Mouse (Mus musculus): Measurements from ENCODE around the gene Pspn.
A peak's percentile ranks its signal among the peaks of the same experiment; 100 is the strongest.

Pspn gene

DNA sequence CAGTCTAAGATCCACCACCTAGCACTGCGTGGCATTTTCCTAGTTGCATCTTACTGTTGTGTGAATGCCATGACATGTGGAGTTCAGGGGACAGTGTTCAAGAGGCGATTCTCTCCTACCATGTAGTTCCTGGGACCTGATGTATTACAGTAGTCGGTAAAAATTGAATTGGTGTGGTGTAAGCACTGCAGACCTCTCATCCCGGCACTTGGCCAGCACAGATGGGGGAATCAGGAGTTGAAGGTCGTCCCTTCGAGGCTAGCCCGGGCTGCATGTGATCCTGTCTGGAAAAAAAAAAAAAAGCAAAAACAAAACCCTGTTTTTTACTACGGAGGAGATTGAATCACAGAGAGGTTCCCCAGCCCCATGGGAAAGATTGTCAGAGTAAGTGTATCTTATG is 4.8 kb downstream of the Pspn start:
- DNase-seq = no peak

DNA sequence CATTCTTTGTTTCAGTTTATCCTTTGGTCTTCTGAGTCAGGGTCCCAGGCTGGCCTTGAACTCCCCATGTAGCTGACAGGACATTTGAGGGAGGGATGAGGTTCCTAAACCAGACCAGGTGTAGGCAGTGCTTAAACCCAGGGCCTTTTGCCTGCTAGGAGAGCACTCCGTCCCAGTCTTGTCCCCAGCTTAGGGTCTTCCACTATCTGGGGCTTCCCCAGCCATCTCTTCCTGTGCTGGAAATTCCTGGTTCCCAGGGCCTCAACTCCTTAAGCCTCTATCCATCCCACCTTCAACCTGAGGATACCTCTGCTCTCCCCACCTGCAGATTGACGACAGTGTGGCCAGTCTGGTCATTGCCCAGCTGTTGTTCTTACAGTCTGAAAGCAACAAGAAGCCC is 8.9 kb downstream of the Pspn start:
- no peak for DNase-seq

DNA sequence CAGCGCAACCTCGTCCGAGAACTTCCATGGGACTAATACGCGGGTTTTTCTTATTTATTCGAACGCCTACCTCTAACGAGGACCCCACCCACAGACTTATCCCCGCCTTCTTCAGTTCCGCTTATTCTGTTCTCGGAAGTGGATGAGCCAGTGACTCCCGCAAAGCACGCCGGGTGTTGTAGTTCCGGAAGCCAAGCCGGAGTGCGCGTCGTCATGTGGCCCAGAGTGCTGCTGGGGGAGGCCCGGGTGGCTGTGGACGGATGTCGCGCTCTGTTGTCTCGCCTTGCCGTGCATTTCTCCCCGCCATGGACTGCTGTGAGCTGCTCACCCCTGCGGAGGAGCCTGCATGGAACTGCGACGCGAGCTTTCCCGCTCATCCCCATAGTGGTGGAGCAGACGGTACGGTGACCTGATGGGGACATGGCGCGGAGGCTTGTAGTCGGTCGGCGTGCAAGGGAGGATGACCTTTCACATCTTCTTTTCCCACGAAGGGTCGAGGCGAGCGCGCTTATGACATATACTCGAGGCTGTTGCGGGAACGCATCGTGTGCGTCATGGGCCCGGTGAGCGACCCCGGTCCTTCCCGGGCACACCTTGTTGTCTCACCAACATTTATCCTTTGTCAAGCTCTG is 9.6 kb downstream of the Pspn start, which contains the start of gene Clpp:
Clpp (plus strand) TSS at position 191 of the 632 bp plus-strand sequence.
- peak; percentile 96 for DNase-seq

DNA sequence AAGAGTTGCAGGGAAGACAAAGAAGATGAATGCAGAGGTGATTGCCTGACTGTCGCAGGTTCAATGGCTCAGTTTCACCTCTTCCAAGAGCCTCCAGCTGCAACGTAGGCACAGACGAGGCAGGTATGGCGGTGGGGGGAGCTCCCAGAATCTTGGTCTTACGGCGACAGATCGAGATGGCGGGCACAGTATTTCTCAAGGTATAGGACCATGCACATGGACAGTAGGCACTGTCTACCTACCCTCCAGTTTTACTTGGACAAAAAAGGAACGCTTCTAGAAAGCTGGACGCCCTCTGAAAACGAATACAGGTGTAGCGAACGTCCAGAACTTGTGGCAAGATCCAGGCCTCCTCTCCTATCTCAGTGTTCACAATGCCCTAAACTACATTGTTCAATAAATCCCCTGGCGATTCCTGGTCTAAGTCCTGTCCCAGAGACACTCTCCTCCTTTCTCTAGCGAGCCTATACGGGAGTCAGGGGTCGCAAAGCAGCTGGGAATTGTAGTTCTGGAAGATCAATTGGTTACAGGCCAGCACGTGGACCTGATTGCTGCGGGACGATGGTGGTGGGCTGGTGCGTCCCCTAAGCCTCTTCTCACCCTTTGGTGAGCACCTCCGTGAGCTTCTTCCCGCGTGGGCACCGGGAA is 10.2 kb downstream of the Pspn start:
- no peak for DNase-seq

DNA sequence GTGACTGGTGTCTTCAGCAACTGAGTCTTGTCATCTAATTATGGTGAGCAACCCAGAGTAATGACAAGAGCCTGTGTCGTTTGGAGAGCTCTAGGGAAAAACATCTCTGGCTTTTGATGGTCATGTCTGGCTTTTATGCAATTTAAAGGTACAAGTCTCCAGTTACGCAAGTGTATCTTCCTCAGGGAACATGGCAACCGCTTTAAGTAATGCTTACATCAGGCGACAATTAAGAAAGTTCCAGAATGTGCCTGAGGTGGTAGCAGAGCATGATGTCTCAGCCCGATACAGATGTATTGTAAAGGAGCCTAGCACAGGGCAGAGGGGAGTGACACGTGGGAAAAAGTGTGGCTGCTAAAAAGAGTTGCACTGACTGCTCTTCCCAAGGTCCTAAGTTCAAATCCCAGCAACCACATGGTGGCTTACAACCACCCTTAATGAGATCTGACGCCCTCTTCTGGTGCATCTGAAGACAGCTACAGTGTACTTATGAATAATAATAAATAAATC is 10.8 kb downstream of the Pspn start:
- DNase-seq = no peak

DNA sequence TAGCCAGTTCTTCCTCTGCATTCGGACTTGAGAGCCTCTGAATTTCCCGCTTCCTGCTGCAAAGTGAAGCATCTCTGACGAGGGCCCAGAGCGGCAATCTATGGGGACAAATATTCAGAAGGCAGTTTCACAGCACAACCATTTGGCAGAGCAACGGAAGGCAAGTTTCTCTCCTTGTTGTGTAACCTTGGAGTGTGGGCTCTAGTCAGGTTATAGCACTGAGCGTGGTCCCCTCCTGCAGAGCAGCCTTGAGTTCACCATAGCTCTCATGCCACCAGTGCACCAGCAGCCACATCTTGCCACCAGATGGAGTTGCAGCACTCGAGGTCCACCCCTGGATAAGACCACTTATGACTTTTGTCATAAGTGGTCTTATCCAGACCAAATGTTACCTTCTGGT is 11.4 kb downstream of the Pspn start:
- no peak for DNase-seq

DNA sequence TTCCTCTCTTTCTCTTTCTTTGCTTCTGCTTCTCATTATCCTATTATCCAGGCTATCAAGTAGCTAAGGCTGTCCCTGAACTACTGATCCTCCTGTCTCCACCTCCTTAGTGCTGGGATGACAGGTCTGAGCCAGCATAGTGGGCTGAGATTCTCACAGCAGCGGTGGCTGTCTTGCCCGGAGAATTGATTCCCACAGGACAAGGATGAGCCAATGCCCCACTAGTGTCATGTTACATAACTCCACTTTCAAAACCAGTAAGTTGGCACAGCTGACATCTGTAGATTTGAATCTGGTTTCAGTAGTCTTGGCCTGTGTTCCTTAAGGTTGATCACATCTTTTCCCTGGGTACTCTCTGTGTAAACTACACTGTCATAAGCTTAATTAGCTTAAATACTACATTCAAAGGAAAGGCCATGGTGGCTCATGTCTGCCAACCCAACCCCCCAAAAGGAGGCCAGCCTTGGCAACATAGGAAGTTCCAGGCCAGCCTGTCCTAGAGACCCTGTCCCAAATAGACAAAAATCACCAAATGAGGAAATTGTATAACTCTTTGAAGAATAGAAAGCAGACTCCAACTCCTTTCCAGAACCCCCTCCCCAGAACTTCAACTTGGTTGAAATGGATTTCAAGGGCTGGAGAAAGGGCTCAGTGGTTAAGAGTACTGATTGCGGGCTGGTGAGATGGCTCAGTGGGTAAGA is 13.6 kb downstream of the Pspn start:
- DNase-seq = no peak

DNA sequence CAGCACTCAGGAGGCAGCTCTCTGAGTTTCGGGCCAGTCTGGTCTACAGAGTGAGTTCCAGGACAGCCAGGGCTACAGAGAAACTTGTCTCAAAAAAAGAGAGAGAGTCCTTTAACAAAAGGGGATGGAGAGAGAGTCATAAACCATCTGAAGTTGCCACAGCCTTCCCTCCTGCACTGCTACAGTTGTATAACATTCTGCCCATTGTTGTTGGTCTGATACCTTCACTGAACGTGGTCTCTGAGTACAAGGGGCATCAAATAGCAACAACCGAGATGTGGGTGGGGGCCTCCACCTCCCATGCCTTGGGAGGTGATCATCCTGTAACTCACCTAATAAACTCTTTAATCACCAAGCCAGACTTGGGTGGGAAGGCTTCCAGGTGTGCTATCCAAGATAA is 14.2 kb downstream of the Pspn start:
- no peak for DNase-seq

DNA sequence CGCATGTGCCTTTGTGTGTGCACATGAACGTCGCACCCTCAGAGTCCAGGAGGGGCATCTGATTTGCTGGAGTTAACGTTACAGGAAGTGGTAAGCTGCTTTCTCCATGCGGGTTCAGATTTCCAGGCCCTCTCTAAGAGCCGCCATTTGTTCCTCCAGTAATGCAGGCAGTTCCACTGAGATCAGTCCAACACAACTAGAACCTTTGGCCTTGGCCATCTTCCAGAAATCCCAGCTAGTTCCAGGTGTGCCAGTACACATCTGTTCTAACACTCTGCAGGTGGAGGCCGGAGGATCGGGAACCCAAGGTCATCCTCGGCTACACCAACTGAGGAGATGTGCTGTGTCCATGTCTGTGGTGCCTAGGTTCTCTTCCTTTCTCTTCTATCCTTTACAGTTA is 14.9 kb downstream of the Pspn start:
- DNase-seq = no peak

DNA sequence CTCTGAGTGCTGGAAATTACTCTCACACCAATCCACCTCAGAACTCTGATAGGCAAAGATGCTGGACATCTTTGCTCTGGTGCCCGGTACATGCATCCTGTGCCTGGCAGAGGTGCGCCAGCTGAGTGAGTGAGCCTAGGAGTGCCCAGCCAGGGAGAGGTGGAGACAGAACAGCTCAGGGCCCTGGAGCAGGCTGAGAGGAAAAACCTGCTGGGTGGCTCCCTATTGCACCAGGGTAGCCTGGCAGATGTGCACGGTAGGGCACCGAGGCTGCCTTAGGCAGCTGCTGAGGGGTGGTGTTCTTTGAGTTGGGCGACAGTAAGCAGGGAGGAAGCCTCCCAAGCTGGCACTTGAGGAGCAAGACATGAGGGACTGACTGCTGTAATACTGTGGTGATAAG is 17.8 kb downstream of the Pspn start, which contains the start of gene Acer1:
Acer1 (minus strand) TSS at position 114 of the 400 bp plus-strand sequence.
- no peak for DNase-seq

DNA sequence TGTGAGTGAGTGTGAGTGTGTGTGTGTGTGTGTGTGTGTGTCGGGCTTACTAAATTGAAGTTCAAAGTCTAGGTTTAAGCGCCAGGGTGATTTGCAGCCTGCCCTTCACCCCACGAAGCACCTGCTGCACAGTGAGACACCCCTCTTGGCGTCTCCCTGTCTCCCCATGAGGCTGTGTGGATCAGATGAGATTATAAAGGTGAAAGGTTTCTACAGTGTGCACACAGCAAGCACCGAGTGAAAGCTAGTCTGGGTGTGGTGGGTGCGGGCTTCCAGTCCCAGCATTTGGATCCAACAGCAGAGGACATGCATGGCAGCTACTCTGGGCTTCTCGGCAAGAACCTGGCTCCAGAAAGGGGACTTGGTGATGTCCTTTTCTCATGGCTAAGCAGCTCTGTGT is 18.8 kb downstream of the Pspn start:
- no peak for DNase-seq

DNA sequence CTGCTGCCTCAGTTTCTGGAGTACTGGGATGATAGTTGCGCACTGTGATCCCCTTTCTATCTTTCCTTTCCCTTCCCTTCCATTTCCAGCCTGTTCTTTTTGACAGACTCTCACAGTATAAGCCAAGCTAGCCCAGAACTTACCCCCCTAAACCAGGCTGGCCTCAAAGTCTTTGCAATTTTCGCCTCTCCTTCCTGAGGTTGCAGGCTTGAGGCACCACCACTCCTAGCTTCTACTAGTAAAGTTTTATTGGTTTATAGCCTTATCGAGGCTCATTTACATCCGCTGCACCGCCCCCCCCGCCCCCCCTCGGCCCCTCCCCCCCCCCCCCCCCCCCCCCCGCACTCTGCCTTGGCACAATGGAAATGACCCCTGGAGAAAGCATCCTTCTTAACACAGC is 20.3 kb downstream of the Pspn start:
- no peak for DNase-seq

DNA sequence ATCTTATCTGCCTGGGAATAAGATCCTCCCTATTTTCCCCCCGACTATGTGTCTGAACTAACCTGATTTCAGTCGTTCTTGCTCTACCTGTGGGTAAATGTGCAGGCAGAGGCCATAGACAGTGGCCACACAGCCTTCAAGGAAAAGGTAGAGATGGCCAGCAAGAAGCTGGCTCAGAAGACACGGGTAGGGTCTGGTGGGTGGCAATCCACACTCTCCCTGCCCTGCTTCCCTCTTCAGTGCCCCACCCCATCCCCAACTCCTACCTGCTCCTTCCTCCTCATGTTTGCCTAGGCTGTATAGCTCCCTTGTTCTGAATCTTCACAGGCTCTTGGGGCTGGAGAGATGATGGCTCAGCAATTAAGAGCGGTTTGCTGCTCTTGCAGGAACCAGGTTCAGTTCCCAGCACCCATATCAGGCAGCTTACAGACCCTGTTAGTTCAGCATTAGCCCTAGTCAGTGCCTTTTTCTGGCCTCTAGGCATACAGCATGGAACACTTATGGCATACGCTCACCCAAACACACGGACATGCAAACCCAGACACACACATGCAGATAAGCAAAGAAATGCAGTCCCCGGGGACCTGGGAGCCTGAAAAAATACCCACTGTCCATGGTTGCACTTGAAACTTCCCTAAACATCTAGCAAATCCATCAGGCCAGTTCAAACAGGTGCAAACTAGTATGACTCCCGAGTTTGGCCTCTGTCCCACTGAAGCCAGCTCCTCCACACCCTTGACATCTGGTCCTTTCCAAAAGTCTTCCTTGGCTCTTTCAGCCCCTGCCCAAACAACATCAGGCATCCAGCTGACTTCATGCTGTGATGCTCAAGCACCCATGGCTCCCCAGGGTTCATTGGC is 23.1 kb downstream of the Pspn start:
- no peak for DNase-seq

DNA sequence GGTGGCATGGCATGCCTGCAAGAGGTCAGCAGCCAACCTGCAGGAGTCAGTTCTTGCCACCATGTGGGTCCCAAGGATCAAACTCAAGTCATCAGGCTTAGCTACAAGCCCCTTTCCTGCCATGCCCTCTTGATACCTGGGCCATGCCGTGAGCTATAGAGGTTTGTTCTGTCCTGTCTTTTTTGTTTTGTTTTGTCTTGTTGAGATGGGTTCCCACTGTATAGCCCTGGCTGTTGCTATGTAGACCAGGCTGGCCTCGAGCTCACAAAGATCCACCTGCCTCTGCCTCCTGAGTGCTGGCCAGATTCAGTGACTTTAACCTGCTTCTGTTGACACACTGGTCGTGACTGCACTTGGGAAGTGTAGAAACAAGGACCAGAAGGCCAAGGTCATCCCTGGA is 24.4 kb downstream of the Pspn start:
- no peak for DNase-seq

DNA sequence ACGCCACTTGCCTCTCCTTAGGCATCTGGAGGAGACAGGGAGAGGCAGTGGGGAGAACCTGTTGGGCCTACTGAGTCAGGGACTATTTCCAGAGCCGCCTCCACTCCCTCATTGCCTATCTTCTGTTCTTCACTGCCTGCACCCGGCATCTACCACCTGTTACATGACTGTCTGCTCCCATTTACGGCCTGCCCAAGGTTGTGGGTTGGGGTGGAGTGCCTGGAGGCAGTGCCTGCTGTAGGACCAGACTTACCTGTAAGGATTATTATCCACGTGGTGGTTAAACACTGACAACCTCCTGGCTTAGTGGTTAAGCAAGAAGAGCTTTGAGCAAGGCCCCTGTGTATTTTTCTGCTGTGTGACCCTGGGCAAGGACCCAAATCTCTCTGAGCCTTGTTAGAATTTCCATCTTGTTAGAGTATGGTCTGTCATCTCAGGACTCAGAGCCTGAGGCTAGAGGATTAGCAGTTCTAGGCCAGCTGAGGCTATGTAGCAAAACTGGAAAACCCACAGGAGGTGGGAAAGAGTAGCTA is 25.0 kb downstream of the Pspn start:
- DNase-seq = no peak

DNA sequence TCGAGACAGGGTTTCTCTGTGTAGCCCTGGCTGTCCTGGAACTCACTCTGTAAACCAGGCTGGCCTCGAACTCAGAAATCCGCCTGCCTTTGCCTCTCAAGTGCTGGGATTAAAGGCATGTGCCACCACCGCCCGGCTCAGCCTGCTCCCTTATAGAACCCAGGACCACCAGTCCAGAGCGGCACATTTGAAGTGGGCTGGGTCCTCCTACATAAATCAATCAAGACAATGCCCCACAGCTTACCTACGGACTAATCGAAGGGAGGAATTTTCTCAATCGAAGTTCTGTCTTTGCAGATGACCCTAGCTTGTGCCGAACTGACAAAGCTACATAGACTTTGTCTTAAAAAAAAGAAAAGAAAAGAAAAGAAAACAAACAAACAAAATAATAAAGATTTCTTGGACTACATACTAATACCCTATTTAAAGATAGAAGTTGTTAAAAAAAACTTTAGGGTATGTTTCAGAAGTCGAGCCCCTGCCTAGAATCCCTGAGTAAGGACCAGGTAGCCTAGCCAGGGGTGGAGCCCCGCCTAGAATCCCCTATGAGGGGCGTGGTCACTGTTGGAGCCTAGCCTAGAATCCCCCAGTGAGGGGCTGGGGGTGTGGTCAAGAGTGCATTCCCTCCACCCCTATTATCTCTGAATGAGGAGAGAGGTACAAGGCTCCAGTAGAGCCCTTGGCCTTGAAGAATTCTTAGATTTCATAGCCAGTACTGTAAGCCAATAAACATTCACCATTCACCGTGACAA is 25.7 kb downstream of the Pspn start:
- no peak for DNase-seq

DNA sequence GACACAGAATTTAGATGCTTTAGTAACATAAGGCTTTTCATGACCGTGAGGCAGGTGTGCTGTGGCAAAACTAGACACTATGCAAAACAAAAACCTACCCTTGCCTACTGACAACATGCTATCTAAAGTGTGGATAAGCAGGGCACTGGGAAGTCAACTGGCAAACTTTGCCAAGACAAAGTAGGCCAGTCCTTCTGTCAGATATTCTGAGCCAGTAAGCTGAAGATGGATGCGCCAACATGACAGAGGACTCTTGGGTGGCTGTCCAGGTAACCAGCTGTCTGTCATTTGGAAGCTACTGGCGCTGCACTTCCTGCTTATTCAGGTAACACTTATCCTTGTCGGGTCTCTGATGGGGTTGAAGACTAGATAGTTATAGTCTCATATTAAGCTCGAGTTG is 29.7 kb downstream of the Pspn start:
- DNase-seq = no peak

DNA sequence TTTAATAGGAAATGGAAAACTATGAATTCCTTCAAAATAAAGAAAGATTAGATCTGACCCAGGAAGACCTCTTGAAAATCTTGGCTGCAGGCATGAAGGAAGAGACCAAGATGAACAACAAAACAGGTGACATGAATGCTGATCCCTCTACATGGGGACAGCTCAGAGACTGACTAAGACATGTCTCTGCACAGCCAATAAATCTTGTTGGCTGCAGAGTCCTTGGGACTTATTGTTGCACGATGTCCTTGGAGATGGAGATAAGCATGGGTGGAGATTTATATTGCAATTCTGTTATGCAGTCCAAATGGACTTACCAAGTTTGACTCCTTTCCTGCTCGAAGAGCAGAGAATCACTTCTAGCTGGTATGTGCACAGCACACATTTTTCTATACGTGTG is 30.5 kb downstream of the Pspn start:
- DNase-seq = no peak

DNA sequence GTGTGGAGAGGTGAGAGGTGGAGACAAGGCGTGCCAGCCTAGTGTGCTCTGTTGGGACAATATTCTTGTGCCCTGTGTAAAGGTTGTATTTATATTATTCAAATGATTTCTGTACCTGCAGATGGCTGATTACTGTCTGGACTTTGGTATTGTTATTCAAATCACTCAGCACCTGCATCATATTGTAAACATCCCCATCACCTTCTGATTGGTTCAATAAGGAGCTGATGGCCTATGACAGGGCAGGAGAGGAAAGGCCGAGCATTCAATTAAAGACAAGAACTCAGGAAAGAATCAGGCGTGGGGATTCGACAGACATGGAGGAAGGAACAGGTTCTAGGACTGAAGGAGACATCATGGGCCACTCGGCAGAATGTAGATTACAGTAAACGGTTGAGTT is 36.2 kb downstream of the Pspn start:
- no peak for DNase-seq

DNA sequence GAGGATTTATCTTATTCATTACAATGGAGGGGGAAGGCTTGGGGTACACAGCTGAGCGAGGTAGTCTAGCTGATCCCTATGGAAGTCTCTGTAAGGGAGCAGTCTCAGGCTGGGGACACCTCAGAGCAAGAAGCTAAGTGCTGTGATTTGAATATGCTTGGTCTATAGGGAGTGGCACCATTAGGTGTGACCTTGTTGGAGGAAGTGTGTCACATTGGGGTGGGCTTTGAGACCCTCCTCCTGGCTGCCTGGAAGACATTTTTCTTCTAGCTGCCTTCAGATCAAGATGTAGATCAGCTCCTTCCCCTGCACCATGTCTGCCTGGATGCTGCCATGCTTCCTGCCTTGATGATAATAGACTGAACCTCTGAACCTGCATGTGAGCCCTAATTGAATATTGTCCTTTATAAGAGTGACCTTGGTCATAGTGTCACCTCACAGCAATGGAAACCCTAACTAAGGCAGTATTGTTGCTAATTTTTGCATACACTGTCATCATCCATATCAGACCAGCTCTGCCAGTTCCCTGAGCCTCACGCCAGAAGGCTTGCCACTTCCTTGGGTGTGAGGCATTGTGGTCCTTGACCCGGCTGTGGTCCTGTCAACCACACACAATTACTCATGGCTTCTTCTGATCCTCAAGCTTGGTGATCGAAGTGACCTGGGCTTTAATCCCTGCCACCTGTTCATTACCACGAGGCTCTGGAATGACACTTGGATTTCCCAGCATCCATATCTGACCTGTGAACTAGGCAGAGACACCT is 37.0 kb downstream of the Pspn start:
- DNase-seq = no peak

DNA sequence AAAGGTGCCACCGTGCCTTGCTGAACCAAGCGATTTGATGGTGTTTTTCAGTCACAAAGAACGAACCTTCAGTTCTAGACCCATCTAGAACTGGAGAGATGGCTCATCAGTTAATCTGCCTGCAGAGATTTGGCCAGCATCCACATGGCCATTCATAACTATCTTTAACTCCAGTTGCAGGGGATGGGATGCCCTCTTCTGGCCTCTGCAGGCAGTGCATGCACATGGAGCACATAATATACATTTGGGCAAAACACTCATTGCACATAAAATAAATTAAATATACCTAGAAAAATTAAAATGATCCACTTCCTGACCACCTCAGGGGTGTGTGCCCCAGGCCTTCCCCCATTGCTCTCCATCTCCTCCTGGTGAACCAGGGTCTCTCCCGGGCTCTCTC is 37.9 kb downstream of the Pspn start:
- DNase-seq = no peak
